Comparison of ENCODE assay signal across 11 mouse cellular contexts in the genomic region with DNA sequence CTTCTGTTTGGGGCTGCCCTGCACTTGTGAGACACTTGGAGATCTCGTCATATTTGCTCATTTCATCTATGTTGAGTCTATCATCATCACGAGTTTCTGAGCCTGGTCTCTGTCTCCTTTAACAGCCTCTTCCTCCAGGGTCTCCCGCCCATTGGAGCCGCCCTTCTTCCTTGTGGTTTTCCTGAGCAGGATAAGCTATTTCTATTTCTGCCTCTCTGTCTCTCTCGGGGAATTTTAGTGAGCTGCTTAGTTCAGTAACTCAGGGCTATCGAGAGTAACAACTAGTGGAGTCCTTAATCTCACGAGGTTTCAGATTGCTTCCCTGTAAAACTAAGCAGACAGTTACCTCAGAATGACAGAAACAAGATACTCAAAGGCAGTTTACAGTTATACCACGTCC. TPM values are rescaled to one million over a fixed set of nuclear protein-coding genes. Genes with fewer than 3 reads are reported as not detected.
DNase-seq lines count a peak whose midpoint lies in the region; ATAC-seq and TF ChIP-seq lines count a peak whose summit lies in the region.
"Had no signal": no experiment of that assay in that cellular context is flagged by ENCODE, and none has a peak within 500 bp of the region (broad histone marks: within the 10 kb centered on the region; RNA-seq: fewer than 3 reads in every experiment).

No protein-coding gene starts in this region.

- H3K27ac ChIP-seq in heart, embryonic 12.5 days (ENCODE audit: poor library complexity, severe bottlenecking) = peak overlapping the region; percentile 36
- no peak overlapping the region for H3K27ac ChIP-seq in lung, postnatal 0 days (ENCODE audit: low read length)
- no peak overlapping the region for H3K27ac ChIP-seq in neural tube, embryonic 15.5 days (replicated peaks)
- H3K27ac ChIP-seq: lung, embryonic 15.5 days had no signal

- H3K4me3 ChIP-seq in heart, embryonic 12.5 days = peak overlapping the region; percentile 1; the same call in 1 of the 2 replicates
- H3K4me3 ChIP-seq in lung, postnatal 0 days (ENCODE audit: low read depth, low read length) = no peak overlapping the region
- no peak overlapping the region for H3K4me3 ChIP-seq in neural tube, embryonic 15.5 days (replicated peaks)
- H3K4me3 ChIP-seq: lung, embryonic 15.5 days had no signal

- H3K9ac ChIP-seq in heart, embryonic 12.5 days = peak overlapping the region; percentile 24; the same call in 1 of the 2 replicates
- H3K9ac ChIP-seq in lung, postnatal 0 days (replicated peaks; ENCODE audit: low read depth) = no peak overlapping the region
- no peak overlapping the region for H3K9ac ChIP-seq in neural tube, embryonic 15.5 days (replicated peaks)
- H3K9ac ChIP-seq: lung, embryonic 15.5 days had no signal

- intact Hi-C loops in heart, postnatal 25 days (cut with DNase I) = no loop called here
- intact Hi-C loops in left cerebral cortex, postnatal 36 days (cut with DNase I) = no loop called here

- no peak for TF ChIP-seq EP300 in lung, postnatal 0 days (IDR thresholded peaks at IDR 0.05)

- ATAC-seq in heart, embryonic 12.5 days (ENCODE audit: insufficient number of reproducible peaks, low FRiP score) = no peak
- ATAC-seq in lung, postnatal 0 days = no peak
- 0 out of 4 replicates have a peak, but pooled peaks have one; percentile 9 to 23 for ATAC-seq in hematopoietic stem cell, adult 5-6 weeks (replicated peaks in 1 of 2; ENCODE audit: insufficient read depth in 1 of 2, low FRiP score in 2 of 2, low TSS enrichment in 1 of 2, low read depth in 1 of 2, poor library complexity in 2 of 2, severe bottlenecking in 2 of 2)
- ATAC-seq in neural tube, embryonic 15.5 days (ENCODE audit: low FRiP score) = no peak

- peaks cover 52% of the 10 kb centered on the region for H3K4me1 ChIP-seq in heart, embryonic 12.5 days (replicated peaks)
- peaks cover 6% of the 10 kb centered on the region; the same call in 1 of the 2 replicates for H3K4me1 ChIP-seq in lung, postnatal 0 days (ENCODE audit: insufficient read depth, low read depth, low read length)
- peaks cover 47% of the 10 kb centered on the region for H3K4me1 ChIP-seq in neural tube, embryonic 15.5 days

- no peak for TF ChIP-seq CTCF in lung, postnatal 0 days (IDR thresholded peaks at IDR 0.05)

- peak overlapping the region; percentile 52 for H3K4me2 ChIP-seq in heart, embryonic 12.5 days
- H3K4me2 ChIP-seq in lung, postnatal 0 days (replicated peaks; ENCODE audit: low read depth, low read length) = 0 out of 2 replicates have a peak overlapping the region, but pooled peaks have one; percentile 17
- H3K4me2 ChIP-seq in neural tube, embryonic 15.5 days = peak overlapping the region; percentile 41
- H3K4me2 ChIP-seq: lung, embryonic 15.5 days had no signal

- no peaks in the 10 kb centered on the region for H3K36me3 ChIP-seq in heart, embryonic 12.5 days
- H3K36me3 ChIP-seq in lung, postnatal 0 days (ENCODE audit: insufficient read depth, low read length) = no peaks in the 10 kb centered on the region
- H3K36me3 ChIP-seq in neural tube, embryonic 15.5 days = no peaks in the 10 kb centered on the region
- H3K36me3 ChIP-seq: lung, embryonic 15.5 days had no signal

- 3% methylated on average over 8 of the region's 8 CpGs for WGBS in heart, embryonic 12.5 days
- WGBS in lung, postnatal 0 days = 20% methylated on average over 8 of the region's 8 CpGs
- WGBS in neural tube, embryonic 15.5 days = 26% methylated on average over 8 of the region's 8 CpGs

- no peaks in the 10 kb centered on the region for H3K9me3 ChIP-seq in heart, embryonic 12.5 days (replicated peaks)
- H3K9me3 ChIP-seq in lung, postnatal 0 days (ENCODE audit: low read length) = no peaks in the 10 kb centered on the region
- H3K9me3 ChIP-seq in neural tube, embryonic 15.5 days (replicated peaks) = no peaks in the 10 kb centered on the region
- H3K9me3 ChIP-seq: lung, embryonic 15.5 days had no signal

- no peak for DNase-seq in heart, postnatal 25 days (ENCODE audit: low spot score)
- no peak for DNase-seq in lung, postnatal 0 days (ENCODE audit: low spot score)
- no peak for DNase-seq in lung, postnatal 25 days (ENCODE audit: low spot score)
- no peak for DNase-seq in left cerebral cortex, postnatal 36 days (ENCODE audit: low spot score in 2 of 2)
- no peak for DNase-seq in kidney, adult 8-10 months
- DNase-seq: cerebellum, adult 11 months; kidney, adult 18-20 months had no signal

- H3K27me3 ChIP-seq in heart, embryonic 12.5 days (replicated peaks) = no peaks in the 10 kb centered on the region
- 0 out of 2 replicates have a peak, but pooled peaks cover 6% of the 10 kb centered on the region for H3K27me3 ChIP-seq in lung, postnatal 0 days (replicated peaks; ENCODE audit: insufficient read depth, low read length)
- H3K27me3 ChIP-seq in neural tube, embryonic 15.5 days (replicated peaks) = peaks cover 22% of the 10 kb centered on the region

RNA-seq across cellular contexts. Expression of gene Abca4, which starts 1.1 kb away (rescaled TPM):
- polyA plus RNA-seq in heart, embryonic 12.5 days (2016; fragmentation: Nextera tagmentation; extraction: Ambion mirVana) = 3.6 and 4.0 TPM in 2 replicates
- 1 to 10 TPM; 2.3 TPM for total RNA-seq in heart, postnatal 25 days (2021)
- 2.3 and 2.5 TPM in 2 replicates for polyA plus RNA-seq in lung, postnatal 0 days (2015; fragmentation: Nextera tagmentation; extraction: Ambion mirVana)
- total RNA-seq in hematopoietic stem cell, adult 5-6 weeks (2017) = 2.0 and 6.3 TPM in 2 replicates
- 0.97 and 1.0 TPM in 2 replicates for polyA plus RNA-seq in neural tube, embryonic 15.5 days (2015; fragmentation: Nextera tagmentation; extraction: Ambion mirVana)
- 1 to 10 TPM; 2.4 to 3.5 TPM for total RNA-seq in left cerebral cortex, postnatal 36 days (2021)

Comparison
In these comparisons a context has a peak if more than half of its experiments do, and no peak if none do; other contexts are left out.
1. ATAC-seq: peak in hematopoietic stem cell, adult 5-6 weeks (2 of 2); none in heart, embryonic 12.5 days (single experiment), lung, postnatal 0 days (single experiment) and neural tube, embryonic 15.5 days (single experiment).
2. Peak in every context shown above with its lines, with median percentiles within 50 percentile points of each other: H3K4me2 ChIP-seq.